Mouse (Mus musculus): ENCODE data around the gene Olfr1019.

The Olfr1019 gene

DNA sequence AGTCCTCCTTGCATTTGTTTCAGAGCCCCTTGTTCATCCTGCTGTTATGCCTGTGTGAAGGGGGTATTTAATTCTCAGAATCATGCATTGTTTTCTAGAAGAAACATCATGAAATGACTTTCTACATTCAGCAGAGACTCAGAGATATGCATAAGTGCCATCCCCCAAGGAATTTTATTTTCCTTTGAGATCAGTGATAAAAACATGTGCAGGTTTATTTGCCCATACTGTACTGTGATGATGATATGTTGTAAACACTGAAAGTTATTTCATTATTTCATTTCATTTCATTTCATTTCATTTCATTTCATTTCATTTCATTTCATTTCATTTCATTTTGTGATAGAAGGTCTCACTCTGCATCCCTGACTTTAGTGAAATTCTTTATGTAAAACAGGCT, at the start of gene Olfr1019:
Gene Olfr1019, minus strand, starts transcription at position 101 of the 400 bp plus-strand sequence.
- no peak for DNase-seq

DNA sequence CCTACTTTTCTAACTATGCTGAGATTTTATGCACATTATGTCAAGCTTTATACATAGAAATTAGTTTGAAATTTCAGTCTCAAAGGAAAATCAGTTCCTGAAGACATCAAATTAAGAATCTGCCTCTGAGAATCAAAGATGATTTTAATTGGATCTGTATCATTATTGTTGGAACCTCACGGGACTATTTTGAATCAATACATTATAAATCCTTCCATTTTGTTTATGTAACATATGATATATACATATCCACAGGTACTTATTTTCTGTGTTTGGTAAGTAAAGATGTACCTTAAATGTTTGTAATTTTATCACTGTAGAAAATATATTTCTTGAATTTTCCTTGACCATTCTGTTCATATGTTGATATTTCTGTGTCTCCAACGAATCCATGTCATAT, 40.1 kb upstream of the Olfr1019 start, which contains the start of gene Olfr1023:
Gene Olfr1023, plus strand, starts transcription at position 301 of the 400 bp plus-strand sequence.
- no peak for DNase-seq

DNA sequence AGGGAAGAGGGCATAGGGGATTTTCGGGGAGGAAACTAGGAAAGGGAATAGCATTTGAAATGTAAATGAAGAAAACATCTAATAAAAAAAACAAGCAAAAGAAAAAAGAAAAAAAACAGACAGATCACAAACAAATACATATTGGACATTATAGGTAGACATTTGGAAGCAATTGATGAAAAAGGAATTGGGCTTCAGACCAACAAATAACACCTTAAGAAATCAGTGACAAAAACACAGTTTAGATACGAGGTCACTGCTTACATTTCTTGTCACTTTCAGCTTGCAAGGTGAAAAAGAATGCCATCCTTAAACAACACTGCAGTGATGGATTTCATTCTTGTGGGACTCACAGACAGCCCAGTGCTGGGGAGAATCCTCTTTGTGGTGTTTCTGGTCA, 23.0 kb upstream of the Olfr1019 start, which contains the start of gene Olfr1022:
Gene Olfr1022, plus strand, starts transcription at position 301 of the 400 bp plus-strand sequence.
- no peak for DNase-seq

DNA sequence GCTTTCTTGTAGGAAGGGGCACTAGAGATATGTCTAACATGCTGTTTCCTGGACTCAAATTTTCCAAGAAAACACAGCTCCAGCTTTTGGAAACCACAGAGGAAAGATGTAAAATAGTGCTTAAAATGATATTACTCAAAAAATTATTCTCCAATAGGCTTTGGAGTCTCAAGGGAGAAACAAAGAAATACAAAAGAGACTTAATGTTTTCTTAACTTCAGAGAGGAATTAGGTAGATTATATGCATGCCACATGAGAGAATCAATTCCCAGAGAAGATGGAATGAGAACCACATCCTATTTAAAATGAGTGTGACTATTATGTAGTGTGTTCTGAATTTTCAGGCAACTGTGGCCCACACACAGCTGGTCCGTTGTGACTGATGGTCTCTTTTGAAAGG, 1.4 kb upstream of the Olfr1019 start, which contains the start of gene Olfr1020:
Gene Olfr1020, plus strand, starts transcription at position 301 of the 400 bp plus-strand sequence.
- no peak for DNase-seq

DNA sequence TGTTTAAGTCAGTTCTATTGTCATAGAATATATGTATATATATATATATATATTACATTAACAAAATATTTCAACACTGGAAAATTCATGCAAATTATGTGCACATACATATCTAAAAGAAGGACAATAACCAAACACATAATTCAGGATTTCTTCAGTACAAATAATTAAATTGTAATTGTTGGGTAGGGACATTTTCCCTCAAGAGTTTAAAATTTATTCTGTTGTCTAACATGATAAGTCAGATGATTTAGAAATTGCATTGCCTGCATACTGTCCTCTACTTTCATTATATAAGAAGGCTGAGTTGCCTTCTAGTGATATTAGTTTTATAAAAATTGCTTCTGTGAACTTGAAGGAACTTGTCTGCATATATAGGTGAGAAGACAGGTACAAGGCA, 27.1 kb downstream of the Olfr1019 start, which contains the start of gene Olfr1018:
Gene Olfr1018, plus strand, starts transcription at position 301 of the 400 bp plus-strand sequence.
- DNase-seq: no peak

DNA sequence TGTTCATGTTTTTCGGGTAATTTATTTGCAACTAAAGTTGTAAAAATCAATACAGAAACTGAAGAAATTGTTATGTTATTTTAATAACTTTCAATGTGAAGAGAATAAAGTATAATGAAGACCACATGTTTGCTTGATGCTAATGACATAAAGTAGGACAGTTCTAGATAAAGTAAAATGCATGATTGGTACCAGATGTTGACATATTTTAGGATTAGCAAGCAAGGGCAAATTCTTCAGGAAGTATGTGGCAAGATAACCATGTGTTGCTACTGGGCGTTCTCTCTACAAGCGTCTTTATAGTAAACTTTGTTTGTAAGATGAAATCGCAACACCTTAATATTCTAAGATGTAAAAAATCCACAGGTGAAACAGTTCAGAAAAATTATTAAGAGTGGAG, 40.8 kb downstream of the Olfr1019 start:
- no peak for DNase-seq

DNA sequence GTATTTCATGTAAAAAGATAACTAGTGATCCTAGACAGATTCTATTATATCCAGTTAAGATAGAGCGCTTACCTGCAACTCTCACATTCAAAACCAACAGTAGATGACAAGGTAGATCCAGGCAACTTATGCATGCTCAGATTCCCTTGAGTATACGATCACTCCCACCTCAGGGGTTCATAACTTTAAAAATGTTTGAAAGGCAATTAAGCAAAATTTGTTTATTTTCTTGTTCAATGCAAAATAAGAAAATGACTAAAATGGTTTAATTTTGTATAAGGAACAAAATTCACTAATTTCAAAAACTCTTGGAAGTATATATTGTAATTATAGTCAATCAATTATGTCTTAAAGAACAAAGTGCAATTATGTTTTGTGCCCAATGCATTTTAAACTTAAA, 42.8 kb downstream of the Olfr1019 start, which contains the start of gene Olfr1016:
Gene Olfr1016, minus strand, starts transcription at position 101 of the 400 bp plus-strand sequence.
- no peak for DNase-seq

DNA sequence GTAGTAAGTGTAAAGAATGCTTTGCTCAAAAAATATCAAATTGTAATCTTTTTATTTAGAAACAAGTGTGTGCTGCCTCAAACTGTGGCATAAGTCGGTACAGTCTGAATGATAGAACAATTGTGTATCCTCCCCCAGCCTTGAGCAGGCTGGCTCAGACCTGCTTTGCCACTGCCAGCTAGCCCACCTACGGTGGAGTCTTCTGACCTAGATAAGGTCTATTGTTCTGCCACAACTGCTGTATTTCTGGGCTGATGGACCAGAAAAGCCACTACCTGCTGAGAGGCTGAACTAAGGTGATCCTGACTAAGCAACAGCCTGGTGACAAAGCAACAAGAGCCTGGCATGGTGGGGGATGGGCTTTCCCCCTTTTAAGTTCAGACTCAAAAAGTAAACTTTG, 53.0 kb downstream of the Olfr1019 start:
- no peak for DNase-seq
